Mouse (Mus musculus) forebrain, postnatal 0 days (tissue): ENCODE measurements at regions not wholly inside any gene's neighbourhood (a gene's known extent, or its start where the extent isn't known, plus 50 kb on each side); places are given as distances from the start of the nearest gene placed in this dataset.
A peak's percentile ranks its signal among the peaks of the same experiment; 100 is the strongest.

Experiments
- ATAC-seq: fragments of 200-750 bp; cut with Nextera tagmentation; 2 replicates; pipeline ENCODE4 v1.8.0; 2017; ENCODE audit warnings: mild to moderate bottlenecking, moderate library complexity
- DNase-seq: peaks from one replicate; pipeline ENCODE4 v3.0.0-alpha.2; 2015
- H3K27ac ChIP-seq: fragments of 300-500 bp; sonication (generic); 2 replicates; pipeline ENCODE4 v1.5.1; 2014; ENCODE audit warnings: low read depth, mild to moderate bottlenecking, antibody characterized with exemption, low read length, moderate library complexity, mixed read lengths
- H3K27me3 ChIP-seq: fragments of 300-500 bp; sonication (generic); 2 replicates; pipeline ENCODE4 v1.6.1; 2014; ENCODE audit warnings: mild to moderate bottlenecking, low read length, mixed read lengths; ENCODE audit not compliant: insufficient read depth
- H3K36me3 ChIP-seq: fragments of 300-500 bp; sonication (generic); 2 replicates; pipeline ENCODE4 v1.6.1; 2014; ENCODE audit warnings: mild to moderate bottlenecking, moderate library complexity; ENCODE audit not compliant: insufficient read depth
- H3K4me1 ChIP-seq: fragments of 300-500 bp; sonication (generic); 2 replicates; pipeline ENCODE4 v1.6.1; 2014; ENCODE audit warnings: antibody characterized with exemption; ENCODE audit not compliant: insufficient read depth
- H3K4me2 ChIP-seq: fragments of 300-500 bp; sonication (generic); 2 replicates; pipeline ENCODE4 v1.6.1; 2014; ENCODE audit warnings: low read depth, mild to moderate bottlenecking, moderate library complexity
- H3K4me3 ChIP-seq: fragments of 300-500 bp; sonication (generic); 2 replicates; pipeline ENCODE4 v1.5.1; 2014; ENCODE audit warnings: low read depth, low read length, mixed read lengths
- H3K9ac ChIP-seq: fragments of 300-500 bp; sonication (generic); 2 replicates; pipeline ENCODE4 v1.6.1; 2014; ENCODE audit warnings: mild to moderate bottlenecking
- H3K9me3 ChIP-seq: fragments of 300-500 bp; sonication (generic); 2 replicates; pipeline ENCODE4 v1.6.1; 2016; ENCODE audit warnings: low read length
- CTCF ChIP-seq: sonication (generic); IDR thresholded peaks from 2 replicates; pipeline ENCODE4 v1.5.1; 2016; ENCODE audit warnings: antibody characterized with exemption, control low read depth, low read depth
- WGBS: fragments of 180-500 bp; shearing (Covaris S2); extraction: QIAGEN DNeasy Blood & Tissue Kit; methylation state at CpG from one replicate; pipeline ENCODE4 v1.1.7; 2014; 5-methylcytosine and 5-hydroxymethylcytosine counted together

DNA sequence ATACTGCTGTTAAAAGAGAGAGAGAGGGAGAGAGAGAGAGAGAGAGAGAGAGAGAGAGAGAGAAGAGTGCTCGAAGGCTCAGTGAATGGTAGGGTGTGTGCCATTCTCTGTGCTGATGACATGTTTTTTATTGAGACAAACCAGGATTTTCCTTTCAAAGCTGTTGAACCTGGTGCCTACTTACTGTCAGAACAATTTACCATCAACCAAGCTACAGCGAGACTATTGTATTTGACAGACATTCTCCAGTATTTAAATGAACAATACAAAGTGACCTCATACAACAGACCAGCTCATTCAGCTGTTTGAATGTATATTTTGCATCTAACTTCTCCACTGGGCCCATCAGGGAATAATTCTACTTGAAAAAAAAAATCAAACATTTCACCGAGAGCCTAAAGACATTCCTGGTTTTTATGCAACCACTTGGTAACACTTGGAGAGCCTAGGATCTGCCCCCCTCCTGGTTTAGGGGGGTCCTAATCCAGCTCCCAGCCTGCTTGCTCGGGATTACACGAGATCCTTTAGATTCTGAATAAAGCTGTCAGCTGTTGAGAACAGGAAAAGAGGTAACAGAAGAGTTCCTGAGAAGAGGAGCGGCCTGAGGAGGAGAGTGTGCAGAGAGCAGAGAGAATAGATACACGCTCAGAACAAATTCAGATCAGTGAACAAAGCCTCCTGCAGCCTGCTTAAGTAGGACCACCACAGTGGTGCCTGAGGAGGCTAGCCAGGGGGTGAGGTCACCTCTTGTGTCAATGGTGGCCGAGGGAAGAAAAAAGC is 117.3 kb downstream of the Anapc10 start:
- Histone ChIP-seq H3K9me3 (no peaks in the 10 kb centered on the region), H3K27me3 (no peaks in the 10 kb centered on the region), H3K4me3 (no peak overlapping the region), H3K4me2 (peak overlapping the region; percentile 34; the same call in 1 of the 2 replicates), H3K9ac (no peak overlapping the region), H3K27ac (no peak overlapping the region), H3K4me1 (peaks cover 6% of the 10 kb centered on the region; the same call in 1 of the 2 replicates), H3K36me3 (no peaks in the 10 kb centered on the region)
- DNase-seq (peak; percentile 30), ATAC-seq (peak; percentile 68)
- TF ChIP-seq CTCF, result no peak
- 13% methylated on average over 8 of the region's 8 CpGs for WGBS

DNA sequence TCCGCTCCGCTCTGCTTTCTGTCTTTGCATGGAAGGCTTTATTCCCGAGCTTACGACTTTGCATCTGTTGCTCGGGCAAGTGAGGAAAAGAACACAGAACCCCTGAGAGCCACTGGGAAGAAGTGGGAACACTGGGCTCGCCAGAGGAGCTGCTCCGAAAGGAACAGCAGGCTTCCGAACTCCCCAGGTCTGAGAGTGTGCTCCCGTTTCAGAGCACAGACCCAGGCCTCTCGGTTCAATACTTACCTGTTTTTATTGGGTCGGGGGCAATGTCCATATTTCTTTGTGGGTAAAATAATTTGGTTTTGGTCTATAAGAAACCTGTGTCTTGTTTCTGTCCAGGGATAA is 117.9 kb downstream of the Anapc10 start:
- Histone ChIP-seq H3K4me3 (no peak overlapping the region), H3K9me3 (no peaks in the 10 kb centered on the region), H3K4me2 (peak overlapping the region; percentile 34; the same call in 1 of the 2 replicates), H3K27me3 (no peaks in the 10 kb centered on the region), H3K27ac (no peak overlapping the region), H3K36me3 (no peaks in the 10 kb centered on the region), H3K4me1 (peaks cover 6% of the 10 kb centered on the region; the same call in 1 of the 2 replicates), H3K9ac (no peak overlapping the region)
- TF ChIP-seq CTCF, result no peak
- WGBS, result 11% methylated on average over 11 of the region's 11 CpGs
- DNase-seq (no peak), ATAC-seq (0 out of 2 replicates have a peak, but pooled peaks have one; percentile 25)

DNA sequence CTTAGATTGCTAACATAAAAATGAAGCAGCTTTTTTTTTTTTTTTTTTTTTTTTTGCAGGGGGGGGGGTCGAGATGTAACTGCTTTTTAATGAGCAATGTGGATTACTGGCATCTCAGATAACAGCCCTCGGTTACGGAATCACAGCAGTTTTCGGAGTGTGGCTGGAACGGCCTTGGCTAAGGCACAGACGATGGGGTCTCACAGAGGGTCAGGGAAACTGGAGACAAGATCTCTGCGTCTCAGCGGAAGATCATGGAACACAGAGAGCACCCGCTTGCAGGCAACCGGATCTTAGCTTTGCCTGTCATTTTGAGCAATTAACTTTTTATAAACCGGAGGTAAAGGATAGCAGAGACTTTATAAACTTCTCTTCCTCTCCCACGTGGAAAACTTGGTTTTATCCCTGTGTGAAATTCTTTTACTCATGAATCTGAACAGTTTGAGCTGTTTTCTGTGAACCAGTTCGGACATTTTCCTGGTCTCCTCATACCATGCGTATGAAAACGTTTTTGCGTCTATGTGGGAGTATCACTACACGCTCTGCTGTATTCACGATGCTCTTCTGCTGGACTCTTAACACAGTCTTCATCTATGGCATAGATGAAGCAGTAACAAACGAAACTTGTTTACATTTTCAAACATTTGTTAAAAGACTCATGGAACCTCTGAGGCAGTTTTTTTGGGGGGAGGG is 118.5 kb downstream of the Anapc10 start:
- H3K4me2 ChIP-seq, result peak overlapping the region; percentile 34; the same call in 1 of the 2 replicates
- H3K4me1 ChIP-seq, result peaks cover 6% of the 10 kb centered on the region; the same call in 1 of the 2 replicates
- H3K9ac ChIP-seq, result no peak overlapping the region
- H3K36me3 ChIP-seq, result no peaks in the 10 kb centered on the region
- 57% methylated on average over 19 of the region's 19 CpGs for WGBS
- no peak overlapping the region for H3K4me3 ChIP-seq
- ATAC-seq (no peak), DNase-seq (no peak)
- H3K9me3 ChIP-seq, result no peaks in the 10 kb centered on the region
- TF ChIP-seq CTCF, result no peak
- no peaks in the 10 kb centered on the region for H3K27me3 ChIP-seq
- no peak overlapping the region for H3K27ac ChIP-seq

DNA sequence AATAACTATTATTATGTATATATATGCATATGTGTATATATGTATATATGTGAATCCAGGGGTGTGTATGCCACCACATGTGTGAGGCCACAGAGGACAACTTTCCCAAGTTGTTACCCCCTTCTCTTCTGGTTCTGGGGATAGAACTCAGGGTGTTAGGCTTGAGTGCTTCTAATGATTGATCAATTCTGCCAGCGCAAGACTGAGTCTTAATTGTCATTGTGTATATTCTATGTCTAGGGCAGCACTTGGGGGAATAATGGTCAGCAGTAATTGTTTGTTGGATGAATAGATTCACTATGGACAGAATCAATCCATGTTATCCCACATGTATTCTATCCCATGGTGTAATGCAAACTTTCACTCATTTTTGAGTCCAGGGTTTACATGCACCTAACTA is 127.3 kb downstream of the Anapc10 start:
- Histone ChIP-seq H3K4me1 (no peaks in the 10 kb centered on the region), H3K9ac (no peak overlapping the region), H3K27ac (no peak overlapping the region), H3K9me3 (no peaks in the 10 kb centered on the region), H3K4me3 (no peak overlapping the region), H3K27me3 (no peaks in the 10 kb centered on the region), H3K36me3 (no peaks in the 10 kb centered on the region), H3K4me2 (no peak overlapping the region)
- no peak for DNase-seq
- WGBS, result 74% methylated on average over 1 of the region's 1 CpGs
- TF ChIP-seq CTCF, result no peak
- no peak for ATAC-seq

DNA sequence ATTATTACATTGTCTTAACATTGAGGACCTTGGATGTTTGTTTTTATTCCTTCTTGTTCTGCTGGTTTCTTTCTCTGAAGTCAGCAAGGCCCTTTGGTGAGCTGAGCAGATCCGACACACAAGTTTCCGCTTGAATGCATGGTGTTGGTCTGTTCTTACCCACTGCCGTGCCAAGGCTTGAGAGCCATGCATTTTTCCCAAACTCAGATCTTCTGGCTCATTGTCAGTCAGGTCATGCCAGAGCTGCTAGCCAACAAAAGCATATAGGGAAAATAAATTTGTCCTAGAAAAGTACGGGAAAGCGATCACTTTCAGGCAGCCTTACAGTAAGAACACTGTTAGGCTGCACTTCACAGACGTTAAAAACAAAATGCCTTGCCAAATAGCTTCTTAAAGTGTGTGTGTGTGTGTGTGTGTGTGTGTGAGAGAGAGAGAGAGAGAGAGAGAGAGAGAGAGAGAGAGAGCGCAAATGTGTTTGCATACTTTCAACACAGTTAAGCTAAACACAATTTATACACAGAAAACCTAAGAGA is 138.4 kb downstream of the Anapc10 start:
- Histone ChIP-seq H3K4me2 (no peak overlapping the region; the same call in 1 of the 2 replicates), H3K9ac (no peak overlapping the region), H3K36me3 (no peaks in the 10 kb centered on the region), H3K9me3 (no peaks in the 10 kb centered on the region), H3K27me3 (no peaks in the 10 kb centered on the region), H3K4me3 (no peak overlapping the region), H3K27ac (no peak overlapping the region), H3K4me1 (no peaks in the 10 kb centered on the region)
- WGBS, result 24% methylated on average over 7 of the region's 7 CpGs
- TF ChIP-seq CTCF, result no peak
- ATAC-seq, result peak; percentile 69
- peak; percentile 38 for DNase-seq

DNA sequence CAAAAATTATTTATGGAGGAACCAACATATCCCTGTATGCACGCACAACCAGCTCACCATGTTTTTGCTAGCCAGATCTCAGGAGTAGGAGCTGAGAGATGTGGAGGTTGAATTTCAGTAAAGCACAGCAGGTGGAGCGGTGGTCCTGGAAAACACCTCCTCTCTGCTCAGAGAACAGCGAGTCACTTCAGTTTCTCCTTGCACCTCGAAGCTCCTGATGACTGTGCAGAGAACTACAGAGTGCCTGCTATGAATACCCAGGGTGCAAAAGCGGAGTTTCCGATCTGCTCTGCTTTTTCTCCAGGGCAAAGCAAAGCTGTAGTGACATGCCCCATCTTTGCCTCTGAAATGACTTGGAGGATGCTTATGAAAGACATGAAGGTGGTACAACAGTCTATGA is 138.9 kb downstream of the Anapc10 start:
- Histone ChIP-seq H3K27ac (no peak overlapping the region), H3K4me3 (no peak overlapping the region), H3K4me1 (no peaks in the 10 kb centered on the region), H3K27me3 (no peaks in the 10 kb centered on the region), H3K9me3 (no peaks in the 10 kb centered on the region), H3K9ac (no peak overlapping the region), H3K36me3 (no peaks in the 10 kb centered on the region), H3K4me2 (no peak overlapping the region; the same call in 1 of the 2 replicates)
- DNase-seq (peak; percentile 22), ATAC-seq (peak; percentile 55)
- no peak for TF ChIP-seq CTCF
- WGBS, result 53% methylated on average over 6 of the region's 6 CpGs
